Mouse (Mus musculus) adrenal gland, adult 8-10 months (tissue): ENCODE results near the gene Sln. TPM values are rescaled to one million over a fixed set of nuclear protein-coding genes. Genes with fewer than 3 reads are reported as not detected.

Experiments used
- total RNA-seq, 4 experiments: library from RNA; stranded (reverse); gene quantifications; 2 replicates each; pipeline ENCODE4 v1.2.4; 2022

The Sln gene
- total RNA-seq, 4 experiments from 2014 or later: not detected

Other genes with a start within 250 kb of the Sln start
- 100 to 1,000 TPM in 3 of 4 experiments, 10 to 100 TPM in 1; 74.4 to 114 (median 105) TPM for gene Acat1, start 239.8 kb upstream of the Sln start, total RNA-seq
- gene Cul5, start 180.2 kb upstream of the Sln start, total RNA-seq: 10 to 100 TPM; 36.4 to 48.5 (median 41.0) TPM
- 1 to 10 TPM in 2 of 4 experiments, under 1 TPM in 2; 0.38 to 1.4 (median 0.99) TPM for gene Rab39, start 143.9 kb upstream of the Sln start, total RNA-seq
- 1 to 10 TPM; 1.2 to 3.3 (median 2.5) TPM for gene Slc35f2, start 78.6 kb upstream of the Sln start, total RNA-seq
- gene Elmod1, start 125.1 kb downstream of the Sln start, total RNA-seq: 1 to 10 TPM; 3.8 to 7.0 (median 4.3) TPM
- gene Tnfaip8l3, start 218.2 kb downstream of the Sln start, total RNA-seq: under 1 TPM; 0.10 to 0.62 (median 0.28) TPM